ENCODE assay signal across 11 mouse cellular contexts in genomic region chr7:72047588-72048585, GRCm38 (mm10).
DNase-seq lines count a peak whose midpoint lies in the region; ATAC-seq and TF ChIP-seq lines count a peak whose summit lies in the region.
"Had no signal": no experiment of that assay in that cellular context is flagged by ENCODE, and none has a peak within 500 bp of the region (broad histone marks: within the 10 kb centered on the region; RNA-seq: fewer than 3 reads in every experiment).

No protein-coding gene starts in this region.

- no peaks in the 10 kb centered on the region for H3K36me3 ChIP-seq in kidney, postnatal 0 days (ENCODE audit: insufficient read depth, low read length)
- H3K36me3 ChIP-seq in forebrain, embryonic 10.5 days (replicated peaks) = no peaks in the 10 kb centered on the region
- H3K36me3 ChIP-seq: liver, embryonic 12.5 days had no signal

- ATAC-seq in kidney, postnatal 0 days (replicated peaks; ENCODE audit: low FRiP score, low read depth) = no peak
- ATAC-seq in megakaryocyte-erythroid progenitor cell, adult 5-6 weeks (replicated peaks; ENCODE audit: low FRiP score, low TSS enrichment, poor library complexity, severe bottlenecking) = no peak
- ATAC-seq: liver, embryonic 12.5 days had no signal

- peak; percentile 11 for DNase-seq in kidney, postnatal 0 days (ENCODE audit: low spot score)
- DNase-seq in kidney, postnatal 36 days = no peak
- peak; percentile 14 for DNase-seq in right cerebral cortex, adult 18-20 months
- DNase-seq in right cerebral cortex, postnatal 25 days = no peak
- peak; percentile 22 for DNase-seq in lung, postnatal 14 days
- DNase-seq in forebrain, embryonic 10.5 days (ENCODE audit: extremely low spot score, low spot score) = no peak
- DNase-seq: cerebellum, postnatal 36 days; heart, postnatal 36 days; thymus, adult 18-20 months had no signal

- no peaks in the 10 kb centered on the region for H3K4me1 ChIP-seq in kidney, postnatal 0 days (replicated peaks; ENCODE audit: insufficient read depth, low read length)
- no peaks in the 10 kb centered on the region for H3K4me1 ChIP-seq in forebrain, embryonic 10.5 days
- H3K4me1 ChIP-seq: liver, embryonic 12.5 days had no signal

- H3K9me3 ChIP-seq in kidney, postnatal 0 days (replicated peaks; ENCODE audit: low read length) = no peaks in the 10 kb centered on the region
- no peaks in the 10 kb centered on the region for H3K9me3 ChIP-seq in forebrain, embryonic 10.5 days
- H3K9me3 ChIP-seq: liver, embryonic 12.5 days had no signal

- no peak overlapping the region for H3K27ac ChIP-seq in kidney, postnatal 0 days
- H3K27ac ChIP-seq in forebrain, embryonic 10.5 days = no peak overlapping the region
- H3K27ac ChIP-seq: liver, embryonic 12.5 days had no signal

- no peak overlapping the region for H3K9ac ChIP-seq in kidney, postnatal 0 days (ENCODE audit: low read depth, low read length)
- H3K9ac ChIP-seq: liver, embryonic 12.5 days had no signal

- H3K4me2 ChIP-seq in kidney, postnatal 0 days (ENCODE audit: low read length) = peak overlapping the region; percentile 25
- H3K4me2 ChIP-seq: liver, embryonic 12.5 days had no signal

- no peaks in the 10 kb centered on the region for H3K27me3 ChIP-seq in kidney, postnatal 0 days (ENCODE audit: insufficient read depth, low read length)
- no peaks in the 10 kb centered on the region for H3K27me3 ChIP-seq in forebrain, embryonic 10.5 days (ENCODE audit: poor library complexity, severe bottlenecking)
- H3K27me3 ChIP-seq: liver, embryonic 12.5 days had no signal

- TF ChIP-seq CTCF in kidney, postnatal 0 days (IDR thresholded peaks at IDR 0.05; ENCODE audit: low read depth) = no peak

- no peak overlapping the region for H3K4me3 ChIP-seq in kidney, postnatal 0 days (replicated peaks; ENCODE audit: low read depth, low read length)
- H3K4me3 ChIP-seq in forebrain, embryonic 10.5 days = no peak overlapping the region
- H3K4me3 ChIP-seq: liver, embryonic 12.5 days had no signal

- WGBS in kidney, postnatal 0 days = 38% methylated on average over 20 of the region's 20 CpGs
- WGBS in forebrain, embryonic 10.5 days = 86% methylated on average over 20 of the region's 20 CpGs

Comparison
In these comparisons a context has a peak if more than half of its experiments do, and no peak if none do; other contexts are left out.
1. DNase-seq: peak in kidney, postnatal 0 days (single experiment), right cerebral cortex, adult 18-20 months (single experiment) and lung, postnatal 14 days (single experiment); none in kidney, postnatal 36 days (0 of 2), right cerebral cortex, postnatal 25 days (single experiment) and forebrain, embryonic 10.5 days (single experiment).